Mouse (Mus musculus) spleen, adult 18-20 months (tissue): ENCODE results near the gene Golim4.

ENCODE experiments used
- DNase-seq, 2 experiments: peaks; one replicate each; pipeline ENCODE4 v3.0.0; 2022; ENCODE audit warnings: mixed read lengths in 2 of 2

The Golim4 gene

DNA sequence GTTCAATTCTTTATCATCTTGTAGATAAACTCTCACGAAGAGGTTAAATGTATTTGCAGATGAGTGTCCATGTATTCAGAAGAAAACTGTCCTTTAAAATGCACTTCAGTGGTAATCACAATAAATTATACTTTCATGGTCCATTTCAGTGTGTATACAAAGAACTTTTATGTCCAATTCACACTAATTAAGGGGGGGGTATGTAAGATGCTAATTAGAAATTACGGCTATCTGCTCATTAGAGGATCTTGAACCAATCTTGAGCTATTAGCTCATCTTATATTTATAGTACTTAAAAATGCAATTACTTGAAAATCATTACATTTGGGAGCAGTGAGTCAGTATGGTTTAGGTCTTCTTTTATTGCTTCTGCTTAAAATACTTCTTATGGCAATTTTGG is 31.6 kb downstream of the Golim4 start:
- no peak for DNase-seq

DNA sequence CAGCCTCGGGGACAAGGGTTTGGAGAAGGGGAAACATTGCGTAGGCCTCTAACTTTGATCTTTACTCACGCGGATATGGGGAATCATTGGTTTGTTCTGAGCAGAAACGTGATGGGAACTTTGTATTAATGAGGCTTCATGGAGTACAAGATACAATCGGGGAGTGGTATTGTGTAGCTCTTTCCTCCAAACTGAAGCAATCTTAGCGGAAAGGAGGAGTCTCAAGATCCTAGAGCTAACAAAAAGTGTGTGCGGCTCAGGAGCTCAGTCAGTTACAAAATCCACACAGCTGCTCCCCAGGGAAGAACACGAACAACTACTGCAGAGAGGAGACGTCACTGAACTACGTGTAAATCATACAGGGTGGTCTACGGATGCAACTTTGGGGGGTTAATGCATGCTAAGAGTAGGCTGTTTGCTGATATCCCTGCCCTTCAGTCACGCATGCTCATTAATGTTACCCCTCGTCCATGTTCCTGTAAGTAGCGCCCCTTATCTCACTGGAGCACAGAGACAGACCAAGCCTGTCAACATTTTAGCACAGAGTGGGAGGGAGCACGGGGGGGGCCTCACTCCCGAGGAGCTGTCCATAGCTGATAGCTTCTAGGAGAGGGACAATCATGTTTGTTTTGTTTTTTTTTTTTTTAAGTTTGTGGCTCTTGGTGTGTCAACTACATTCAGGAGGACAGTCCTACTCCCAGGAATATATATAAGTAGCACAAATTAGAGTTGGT is 38.8 kb downstream of the Golim4 start:
- no peak for DNase-seq

DNA sequence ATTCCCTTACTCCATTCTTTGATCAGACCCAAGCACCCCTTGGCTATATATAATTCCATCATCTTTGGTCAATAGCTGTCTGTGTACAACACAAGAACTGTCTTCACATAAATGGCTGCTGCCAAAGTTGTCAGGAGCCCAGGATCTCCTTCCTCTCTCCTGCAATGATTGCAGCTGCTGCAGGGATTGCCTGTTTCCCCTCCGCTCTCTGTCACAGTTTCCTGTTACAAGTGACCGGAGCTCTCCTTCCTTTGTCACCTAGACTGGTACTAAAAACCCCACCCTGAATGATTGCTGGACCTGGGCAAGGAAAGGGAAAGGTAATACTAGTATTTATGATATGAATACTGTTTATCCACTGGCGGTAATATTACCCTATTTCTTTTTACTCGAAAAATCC is 44.0 kb downstream of the Golim4 start:
- no peak for DNase-seq

DNA sequence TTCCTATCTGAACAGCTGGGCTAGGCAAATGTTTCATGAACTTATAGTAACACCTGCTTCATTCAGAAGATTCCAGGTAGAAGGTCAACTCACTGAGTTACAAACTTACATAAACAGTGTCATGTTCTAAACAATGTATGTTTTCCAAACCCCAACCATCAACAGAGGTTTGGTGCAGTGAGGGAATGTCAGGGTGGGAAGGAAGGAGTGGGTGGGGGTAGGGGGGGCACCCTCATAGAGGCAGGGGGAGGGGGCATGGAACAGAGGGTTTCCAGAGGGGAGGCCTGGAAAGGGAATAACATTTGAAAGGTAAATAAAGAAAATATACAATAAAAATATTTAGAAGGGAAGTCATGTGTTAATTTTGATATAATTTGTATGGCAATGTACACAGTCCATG is 46.0 kb downstream of the Golim4 start:
- DNase-seq, result no peak

DNA sequence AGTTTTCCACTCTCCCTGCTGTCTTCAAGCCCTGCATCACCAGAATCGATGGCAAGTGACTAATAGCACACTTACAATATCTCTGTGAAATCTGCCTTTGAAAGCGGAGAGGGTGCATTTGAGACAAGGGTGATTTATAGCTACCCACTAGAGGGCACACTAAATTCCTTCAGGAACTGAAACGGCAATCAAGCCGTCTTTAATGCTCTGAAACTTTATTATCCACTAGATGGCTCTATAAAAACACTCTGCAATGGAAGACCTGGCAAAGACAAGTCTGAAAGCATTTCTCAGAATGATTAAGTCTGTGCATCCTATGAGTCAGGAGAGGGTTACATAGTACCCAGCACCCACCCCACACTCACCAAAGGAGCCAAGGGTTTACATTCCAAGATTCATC is 46.5 kb downstream of the Golim4 start:
- peak in 1 of 2 experiments; percentile 5 for DNase-seq

DNA sequence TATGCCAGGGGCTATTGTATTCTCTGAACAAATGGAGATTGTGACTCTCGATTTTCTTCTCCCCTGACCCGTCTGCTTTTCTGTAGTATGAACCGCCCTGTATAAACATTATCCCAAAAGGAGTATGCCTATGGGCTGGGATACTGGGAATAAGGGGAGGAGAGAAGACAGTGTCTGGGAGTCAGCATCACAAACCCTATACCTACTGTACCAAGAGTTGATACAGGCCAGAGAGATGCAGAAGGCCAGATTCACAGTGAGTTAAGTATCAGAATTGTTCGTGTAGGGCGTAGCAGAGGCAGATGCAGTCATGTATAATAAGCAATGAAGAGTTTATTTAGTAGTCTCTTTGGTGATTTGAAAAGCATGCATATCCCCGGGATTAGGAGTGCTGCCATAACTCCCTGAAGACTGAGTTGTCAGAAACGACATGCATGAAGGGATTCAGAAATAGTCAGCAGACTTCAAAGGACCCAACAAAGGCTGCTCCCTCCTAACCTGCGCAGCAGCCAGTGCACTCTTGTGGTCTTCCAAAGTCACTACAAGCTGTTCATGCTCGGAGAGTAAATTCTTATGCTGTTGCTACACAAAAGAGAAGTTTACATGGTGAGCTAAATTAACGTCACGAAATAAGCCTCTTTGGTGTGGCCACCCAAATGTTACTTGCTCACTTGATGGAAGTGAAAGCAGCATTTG is 54.7 kb downstream of the Golim4 start:
- DNase-seq, result no peak

DNA sequence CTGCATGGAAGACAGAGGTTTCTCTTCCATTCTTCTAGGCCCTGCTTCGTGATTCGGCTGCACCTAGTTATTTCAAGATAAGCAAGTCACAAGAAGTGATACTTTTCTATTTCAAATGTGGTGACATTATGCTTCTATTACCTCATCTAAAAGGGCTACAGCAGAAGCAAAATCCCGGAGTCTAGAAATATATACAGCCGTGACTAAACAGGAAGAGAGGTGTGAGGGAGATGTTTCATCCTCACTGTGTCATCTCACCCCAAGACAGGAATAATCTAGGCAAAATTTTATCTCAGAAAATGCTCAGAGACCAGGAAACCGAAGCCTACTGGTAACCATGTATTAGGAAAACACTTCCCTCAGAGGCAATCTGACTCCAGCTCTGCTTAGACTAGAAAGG is 61.7 kb downstream of the Golim4 start:
- no peak for DNase-seq

DNA sequence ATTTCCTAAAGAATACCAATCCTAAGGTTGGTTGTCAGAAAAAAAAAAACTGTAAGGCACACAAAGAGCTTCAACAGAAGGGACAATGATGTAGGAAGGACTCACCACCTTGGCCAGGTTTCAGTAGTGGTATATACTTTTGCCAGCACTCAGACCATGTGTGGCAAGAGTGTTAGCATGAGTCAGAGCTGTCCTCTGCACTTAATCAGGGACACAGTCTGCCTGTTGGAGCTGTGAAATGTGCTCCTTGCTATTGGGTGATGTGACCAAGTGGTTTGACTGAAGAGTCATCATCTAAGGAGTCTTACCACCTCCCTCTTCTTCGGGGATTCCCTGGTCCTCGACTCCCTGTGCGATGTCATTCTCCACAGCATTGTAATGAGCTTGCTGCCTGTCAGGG is 65.2 kb downstream of the Golim4 start:
- no peak for DNase-seq

DNA sequence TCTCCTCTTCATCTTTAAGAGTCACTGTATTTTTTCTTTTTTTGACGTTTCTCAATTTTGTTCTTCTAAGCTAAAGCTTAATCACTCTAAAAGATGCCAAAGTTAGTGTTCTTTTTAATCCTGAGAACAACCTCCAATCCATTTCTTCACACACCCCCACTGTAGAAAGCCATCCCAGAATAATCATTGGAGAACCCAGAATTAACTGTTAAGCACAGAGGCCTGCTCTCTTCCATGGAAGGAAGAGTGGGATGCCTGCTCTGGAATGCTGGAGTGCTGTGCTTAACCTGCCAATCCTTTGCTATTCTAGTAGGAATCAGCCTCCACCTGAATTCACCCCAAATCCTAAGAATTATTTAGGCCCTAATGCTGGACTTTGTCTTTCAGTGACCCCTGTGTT is 67.4 kb downstream of the Golim4 start:
- DNase-seq, result no peak

DNA sequence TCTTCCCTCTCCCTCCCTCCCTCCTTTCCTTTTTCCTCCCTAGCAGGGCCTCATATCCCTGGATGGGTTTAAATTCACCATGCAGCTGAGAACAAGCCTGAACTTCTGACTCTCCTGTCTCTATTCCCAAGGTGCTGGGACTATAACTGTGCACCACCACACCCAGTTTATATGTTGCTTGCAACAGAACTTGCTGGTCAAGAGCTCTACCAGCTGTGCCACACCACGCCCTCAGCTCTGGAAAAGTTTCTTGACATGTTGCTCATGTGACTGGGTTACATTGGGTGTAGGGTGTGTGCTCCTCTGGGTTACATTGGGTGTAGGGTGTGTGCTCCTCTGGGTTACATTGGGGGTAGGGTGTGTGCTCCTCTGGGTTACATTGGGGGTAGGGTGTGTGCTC is 75.2 kb downstream of the Golim4 start:
- DNase-seq, result no peak

DNA sequence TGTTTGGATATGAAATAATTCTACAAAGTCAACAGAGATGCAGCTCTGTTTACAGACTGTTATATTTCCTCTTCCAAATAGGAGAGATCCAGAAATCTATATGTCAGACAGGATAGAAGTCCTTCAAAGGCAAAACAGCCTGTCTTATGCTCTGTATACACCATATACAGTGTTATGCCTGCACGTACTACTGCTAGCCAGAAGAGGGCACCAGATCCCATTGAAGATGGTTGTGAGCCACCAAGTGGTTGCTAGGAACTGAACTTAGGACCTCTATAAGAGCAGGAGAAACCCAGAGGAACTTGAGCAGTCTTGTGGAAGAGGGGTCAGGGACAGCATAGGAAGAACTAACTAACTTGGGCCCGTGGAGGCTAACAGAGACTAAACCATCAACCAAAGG is 77.5 kb downstream of the Golim4 start:
- DNase-seq, result no peak

DNA sequence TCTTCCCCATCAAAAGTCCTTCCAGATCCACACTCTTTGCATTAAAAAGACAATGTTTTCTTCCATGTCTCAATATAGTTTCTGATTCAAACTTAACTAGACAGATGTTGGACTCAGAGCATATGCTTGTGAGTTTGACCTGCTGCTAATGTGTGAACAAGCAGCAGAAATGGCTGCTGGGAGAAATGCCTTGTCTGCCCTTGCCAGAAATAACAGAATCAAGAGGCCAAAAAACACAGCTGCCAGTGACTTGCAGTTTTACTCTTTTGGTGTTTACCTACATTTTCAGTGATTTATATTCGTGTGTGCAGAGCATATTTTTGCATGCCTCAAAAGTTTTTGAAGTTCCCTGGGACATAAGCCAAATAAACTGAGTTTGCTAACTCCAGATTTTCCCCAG is 87.9 kb downstream of the Golim4 start:
- no peak for DNase-seq

DNA sequence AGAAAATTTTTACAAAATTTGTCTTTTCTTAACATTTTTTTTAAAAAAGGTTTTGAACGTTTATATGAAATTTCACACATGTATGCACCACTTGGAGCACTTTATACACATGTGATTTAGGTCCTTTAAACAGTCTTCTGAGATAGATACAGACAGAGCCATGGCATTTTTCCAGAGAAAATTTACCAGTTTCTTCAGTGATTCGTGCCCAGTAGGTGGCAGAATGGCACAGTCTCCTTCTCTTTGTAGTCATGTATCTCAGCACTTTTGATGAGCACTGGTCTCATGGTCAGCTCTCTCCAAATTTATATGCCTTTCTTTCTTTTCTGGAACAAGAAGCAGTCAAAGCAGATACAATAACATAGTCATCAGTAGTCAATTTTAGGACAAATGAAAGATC is 92.5 kb downstream of the Golim4 start:
- peak in 1 of 2 experiments; percentile 18 for DNase-seq

DNA sequence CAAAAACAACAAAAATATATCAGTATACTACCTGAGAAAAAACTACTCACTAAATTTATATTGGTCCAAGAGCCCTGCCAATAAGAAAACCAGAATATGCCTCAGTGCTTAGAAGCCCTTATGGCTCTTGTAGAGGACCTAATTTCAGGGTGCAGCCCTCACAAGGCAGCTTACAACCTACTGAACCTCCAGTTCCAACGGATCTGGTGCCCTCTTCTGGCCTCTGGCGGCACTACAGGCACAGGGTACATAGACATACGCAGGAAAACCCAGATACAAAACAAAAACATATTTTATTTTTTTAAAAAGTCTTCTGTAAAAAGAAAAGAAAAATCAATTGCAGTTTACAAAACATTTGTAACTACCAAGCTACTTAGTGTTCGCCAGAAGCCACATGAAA is 95.1 kb downstream of the Golim4 start:
- DNase-seq, result peak; percentile 56 to 82

DNA sequence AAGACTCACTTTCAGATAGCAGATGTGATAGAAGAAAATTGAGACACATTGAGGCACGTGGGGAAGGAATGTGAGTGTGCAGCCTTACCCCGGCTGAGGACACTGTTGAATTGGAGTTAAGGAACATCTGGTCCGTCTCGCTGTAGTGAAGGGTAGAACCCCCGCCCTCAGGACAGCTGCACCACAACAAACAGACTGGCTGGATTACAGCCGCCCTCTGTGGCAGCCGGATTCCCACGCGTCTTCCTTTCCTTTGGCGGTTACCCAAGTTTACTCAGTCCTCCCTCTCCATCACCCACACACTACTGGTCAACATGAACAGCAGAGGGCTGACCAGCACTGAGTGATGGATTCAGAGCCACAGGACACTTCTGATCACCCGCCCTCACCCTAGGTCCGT is 96.0 kb downstream of the Golim4 start:
- DNase-seq, result no peak

DNA sequence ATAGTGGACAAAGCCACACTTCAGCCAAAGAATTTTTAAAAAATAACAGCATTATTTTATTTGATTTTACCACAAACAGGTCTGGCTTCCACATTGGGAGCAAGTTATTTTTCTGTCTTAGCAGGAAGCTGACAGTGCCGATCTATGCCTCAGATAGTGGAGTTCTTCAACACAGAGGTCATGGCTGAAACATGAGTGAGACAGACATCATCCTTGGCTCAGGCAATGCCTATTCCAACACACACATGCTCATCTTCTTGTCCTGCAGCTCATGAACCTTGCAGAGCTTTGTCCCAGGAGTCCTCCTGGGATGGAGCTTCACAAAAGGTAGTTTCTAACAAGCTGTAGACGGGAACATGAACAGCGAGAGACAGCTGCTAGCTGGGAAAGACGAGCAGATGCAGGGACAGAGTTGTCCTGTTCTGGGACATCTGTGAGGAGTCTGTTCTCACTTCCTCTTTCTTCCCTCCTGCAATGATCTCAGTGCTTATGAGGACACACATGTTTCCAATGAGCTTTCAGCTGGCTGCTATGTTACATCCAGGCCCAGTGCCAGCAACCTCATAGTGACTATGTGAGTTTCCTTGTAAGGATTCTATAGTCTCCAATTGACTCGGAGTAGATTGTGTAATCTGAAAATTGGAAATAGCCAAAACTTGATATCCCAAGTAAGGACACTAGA is 121.3 kb downstream of the Golim4 start:
- no peak for DNase-seq

DNA sequence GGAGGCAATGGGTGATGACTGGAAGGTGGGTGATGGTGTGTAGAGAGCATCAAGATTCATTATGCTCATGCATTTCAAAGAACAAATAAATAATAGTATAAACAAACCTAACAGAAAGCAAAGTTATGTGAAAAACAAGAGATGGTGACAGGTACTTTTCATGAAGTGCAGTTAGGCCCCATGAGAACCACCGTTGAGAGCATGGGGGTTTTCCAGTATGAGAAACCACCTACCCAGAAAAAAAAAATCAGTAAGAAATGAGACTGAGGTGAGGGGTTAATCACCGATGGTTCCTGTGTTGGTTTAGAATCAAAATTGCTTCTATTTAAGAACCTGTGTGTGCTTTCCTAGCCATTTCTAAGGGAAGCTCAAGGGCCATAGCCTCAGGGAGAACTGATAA is 121.9 kb downstream of the Golim4 start:
- DNase-seq, result no peak
